Comparison of ENCODE assay signal across 8 mouse cellular contexts in the genomic region with DNA sequence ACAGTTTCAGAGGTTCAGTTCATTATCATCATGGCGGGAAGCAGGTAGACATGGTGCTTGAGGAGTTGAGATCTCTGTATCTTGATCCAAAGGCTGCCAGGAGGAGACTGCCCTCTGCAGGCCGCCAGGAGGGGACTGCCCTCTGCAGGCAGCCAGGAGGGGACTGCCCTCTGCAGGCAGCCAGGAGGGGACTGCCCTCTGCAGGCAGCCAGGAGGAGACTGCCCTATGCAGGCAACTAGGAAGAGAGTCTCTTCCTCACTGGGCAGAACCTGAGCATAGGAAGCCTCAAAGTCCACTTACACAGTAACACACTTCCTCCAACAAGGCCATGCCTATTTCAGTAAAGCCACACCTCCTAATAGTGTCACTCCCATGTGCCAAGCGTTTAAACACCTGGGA.
DNase-seq lines count a peak whose midpoint lies in the region; ATAC-seq lines count a peak whose summit lies in the region.

No protein-coding gene starts in this region.

- DNase-seq in cerebellum, adult 11-12 months: peak; percentile 48
- peak; percentile 13 for DNase-seq in ovary, adult 18-20 months (ENCODE audit: low spot score)
- DNase-seq in ovary, postnatal 14 days (ENCODE audit: low spot score): no peak
- DNase-seq in thymus, postnatal 0 days (ENCODE audit: low spot score): peak; percentile 13
- DNase-seq in forebrain, embryonic 14.5 days (ENCODE audit: low spot score): no peak
- DNase-seq in urinary bladder, adult 18-20 months (ENCODE audit: low spot score in 2 of 2): no peak

- H3K36me3 ChIP-seq in intestine, embryonic 16.5 days (ENCODE audit: control insufficient read depth, insufficient read depth, low read length): no peaks in the 10 kb centered on the region
- no peaks in the 10 kb centered on the region for H3K36me3 ChIP-seq in forebrain, embryonic 14.5 days (ENCODE audit: control insufficient read depth, insufficient read depth, low read length)

- no peaks in the 10 kb centered on the region for H3K4me1 ChIP-seq in intestine, embryonic 16.5 days (ENCODE audit: control insufficient read depth, insufficient read depth, low read length)
- H3K4me1 ChIP-seq in forebrain, embryonic 14.5 days (ENCODE audit: control insufficient read depth, insufficient read depth, low read length): peaks cover 3% of the 10 kb centered on the region; the same call in 1 of the 2 replicates

- H3K27ac ChIP-seq in intestine, embryonic 16.5 days (ENCODE audit: low read length): no peak overlapping the region
- no peak overlapping the region for H3K27ac ChIP-seq in forebrain, embryonic 14.5 days (ENCODE audit: low read depth, low read length)

- no peak for ATAC-seq in cerebellum, adult (ENCODE audit: insufficient number of reproducible peaks, low FRiP score, low TSS enrichment)
- ATAC-seq in intestine, embryonic 16.5 days: peak; percentile 52
- no peak for ATAC-seq in forebrain, embryonic 14.5 days

- H3K4me2 ChIP-seq in intestine, embryonic 16.5 days (ENCODE audit: low read depth, low read length): no peak overlapping the region
- H3K4me2 ChIP-seq in forebrain, embryonic 14.5 days (ENCODE audit: low read length): no peak overlapping the region

- H3K9ac ChIP-seq in intestine, embryonic 16.5 days (ENCODE audit: low read depth, low read length): no peak overlapping the region
- H3K9ac ChIP-seq in forebrain, embryonic 14.5 days (ENCODE audit: low read length): no peak overlapping the region

- no peak overlapping the region for H3K4me3 ChIP-seq in intestine, embryonic 16.5 days (ENCODE audit: low read length)
- H3K4me3 ChIP-seq in forebrain, embryonic 14.5 days (ENCODE audit: low read depth, low read length): no peak overlapping the region

- no peaks in the 10 kb centered on the region for H3K9me3 ChIP-seq in intestine, embryonic 16.5 days (ENCODE audit: control insufficient read depth, low read length)
- no peaks in the 10 kb centered on the region for H3K9me3 ChIP-seq in forebrain, embryonic 14.5 days (replicated peaks; ENCODE audit: control insufficient read depth, low read length)

- no peaks in the 10 kb centered on the region for H3K27me3 ChIP-seq in intestine, embryonic 16.5 days (replicated peaks; ENCODE audit: control insufficient read depth, insufficient read depth, low read length)
- peaks cover 27% of the 10 kb centered on the region for H3K27me3 ChIP-seq in forebrain, embryonic 14.5 days (replicated peaks; ENCODE audit: control insufficient read depth, insufficient read depth, low read length)

- WGBS in intestine, embryonic 16.5 days: 55% methylated on average over 3 of the region's 3 CpGs
- 42% methylated on average over 3 of the region's 3 CpGs for WGBS in forebrain, embryonic 14.5 days

Comparison
In these comparisons a context has a peak if more than half of its experiments do, and no peak if none do; other contexts are left out.
1. DNase-seq: peak in cerebellum, adult 11-12 months (single experiment), ovary, adult 18-20 months (single experiment) and thymus, postnatal 0 days (single experiment); none in ovary, postnatal 14 days (single experiment), forebrain, embryonic 14.5 days (single experiment) and urinary bladder, adult 18-20 months (0 of 2).